Mouse (Mus musculus): ENCODE measurements around the gene Rps15.

- no peak for TF ChIP-seq CTCF (IDR thresholded peaks at IDR 0.05; ENCODE audit: low read depth, low read length)
- TF ChIP-seq POLR2A (IDR thresholded peaks at IDR 0.05; ENCODE audit: insufficient read depth, low read length), result no peak
- TF ChIP-seq EP300 (IDR thresholded peaks at IDR 0.05; ENCODE audit: insufficient read depth, low read depth, low read length), result no peak
Observed at GRCm38 (mm10) chr10:80258752-80259462, 33.3 kb upstream of the Rps15 start.
